Mouse (Mus musculus) kidney, postnatal 0 days (tissue): ENCODE measurements around the gene Nudt15. TPM values are rescaled to one million over a fixed set of nuclear protein-coding genes. Genes with fewer than 3 reads are reported as not detected.
A peak's percentile ranks its signal among the peaks of the same experiment; 100 is the strongest.
"Not testable (repeated sequence)": the region's sequence is repeated elsewhere in the genome, so short reads cannot be mapped to it uniquely, and the experiment has no call there.

Experiments used
- ATAC-seq: fragments of 200-750 bp; cut with Nextera tagmentation; replicated peaks from 2 replicates; pipeline ENCODE4 v1.8.0; 2017; ENCODE audit warnings: low read depth, moderate number of reproducible peaks, moderate TSS enrichment, moderate library complexity; ENCODE audit not compliant: low FRiP score
- DNase-seq: peaks from one replicate; pipeline ENCODE4 v3.0.0-alpha.2; 2016; ENCODE audit warnings: low spot score
- H3K27ac ChIP-seq: fragments of 300-500 bp; sonication (generic); 2 replicates; pipeline ENCODE4 v1.5.1; 2014; ENCODE audit warnings: mild to moderate bottlenecking
- H3K27me3 ChIP-seq: fragments of 300-500 bp; sonication (generic); 2 replicates; pipeline ENCODE4 v1.6.1; 2014; ENCODE audit warnings: low read length, mixed read lengths; ENCODE audit not compliant: insufficient read depth
- H3K36me3 ChIP-seq: fragments of 300-500 bp; sonication (generic); 2 replicates; pipeline ENCODE4 v1.6.1; 2014; ENCODE audit warnings: low read length, mixed read lengths; ENCODE audit not compliant: insufficient read depth
- H3K4me1 ChIP-seq: fragments of 300-500 bp; sonication (generic); replicated peaks from 2 replicates; pipeline ENCODE4 v1.6.1; 2014; ENCODE audit warnings: antibody characterized with exemption, low read length, mixed read lengths; ENCODE audit not compliant: insufficient read depth
- H3K4me2 ChIP-seq: fragments of 300-500 bp; sonication (generic); 2 replicates; pipeline ENCODE4 v1.6.1; 2014; ENCODE audit warnings: mild to moderate bottlenecking, low read length, moderate library complexity, mixed read lengths
- H3K4me3 ChIP-seq: fragments of 300-500 bp; sonication (generic); replicated peaks from 2 replicates; pipeline ENCODE4 v1.5.1; 2014; ENCODE audit warnings: low read depth, low read length
- H3K9ac ChIP-seq: fragments of 300-500 bp; sonication (generic); 2 replicates; pipeline ENCODE4 v1.6.1; 2014; ENCODE audit warnings: low read depth, low read length
- H3K9me3 ChIP-seq: fragments of 300-500 bp; sonication (generic); replicated peaks from 2 replicates; pipeline ENCODE4 v1.6.1; 2016; ENCODE audit warnings: low read length, inconsistent platforms, mixed read lengths
- CTCF ChIP-seq: IDR thresholded peaks from 2 replicates; pipeline ENCODE4 v1.5.1; 2016; ENCODE audit warnings: antibody characterized with exemption, low read depth, mild to moderate bottlenecking, moderate library complexity
- WGBS: fragments of 180-500 bp; shearing (Covaris S2); extraction: QIAGEN DNeasy Blood & Tissue Kit; methylation state at CpG from one replicate; pipeline ENCODE4 v1.1.7; 2014; 5-methylcytosine and 5-hydroxymethylcytosine counted together
- polyA plus RNA-seq: library from polyadenylated mRNA; unstranded; fragments of >200 nt; fragmentation: Nextera tagmentation; extraction: Ambion mirVana; gene quantifications from 2 replicates; pipeline ENCODE4 v1.2.1, GENCODE M21; 2015

Gene Nudt15
- 7.9 and 8.9 TPM in 2 replicates for polyA plus RNA-seq

DNA sequence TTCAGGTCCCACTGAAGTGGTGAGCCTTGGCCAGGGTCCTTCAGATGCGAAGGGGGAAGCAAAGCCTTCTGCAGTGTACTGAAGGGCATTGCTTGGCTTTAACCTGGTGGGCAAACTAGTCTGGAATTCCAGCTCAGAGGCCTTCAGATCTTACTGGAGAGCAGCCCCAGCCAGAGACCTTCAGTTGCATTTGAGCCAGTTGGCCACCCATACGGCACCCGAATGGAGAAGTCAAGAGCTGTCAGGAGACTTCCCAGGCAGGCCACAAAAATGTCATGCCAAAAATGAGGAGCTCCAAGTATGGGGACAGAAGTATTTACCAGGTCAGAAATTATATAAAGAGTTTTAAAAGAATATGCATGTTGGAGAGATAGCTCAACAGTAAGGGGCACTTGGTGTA lies at the start of gene Nudt15:
Gene Nudt15, minus strand, starts transcription at position 192 of the 400 bp plus-strand sequence.
- TF ChIP-seq CTCF: no peak

DNA sequence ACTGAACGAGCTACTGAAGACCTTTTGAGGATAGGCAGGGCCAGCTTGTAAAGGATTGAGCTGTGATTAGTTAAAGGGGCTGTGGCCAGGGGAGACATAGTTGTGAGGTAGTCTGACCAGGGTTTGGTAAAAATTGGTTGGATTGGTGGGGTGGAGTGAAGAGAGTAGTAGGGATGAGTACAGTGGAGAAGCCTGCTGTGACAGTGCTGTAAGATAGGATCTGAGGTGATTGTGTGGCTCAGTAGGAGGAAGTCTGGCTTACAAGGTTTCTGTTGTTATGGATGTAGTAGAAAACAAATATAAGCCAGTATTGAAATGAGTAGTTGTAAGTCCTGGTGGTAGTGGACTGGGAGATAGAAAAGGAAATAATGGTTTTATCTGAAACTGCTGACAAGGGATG lies 44.1 kb upstream of the Nudt15 start:
- no peak overlapping the region for H3K27ac ChIP-seq
- no peak for TF ChIP-seq CTCF
- no peak overlapping the region for H3K4me2 ChIP-seq
- WGBS: 84% methylated on average over 1 of the region's 1 CpGs
- H3K36me3 ChIP-seq: peaks cover 22% of the 10 kb centered on the region
- no peaks in the 10 kb centered on the region for H3K4me1 ChIP-seq
- no peak overlapping the region for H3K4me3 ChIP-seq
- no peaks in the 10 kb centered on the region for H3K27me3 ChIP-seq
- ATAC-seq: no peak
- H3K9ac ChIP-seq: no peak overlapping the region
- H3K9me3 ChIP-seq: no peaks in the 10 kb centered on the region
- DNase-seq: no peak

More for the DNA sequence above, at the start of gene Nudt15:
- ATAC-seq: no peak
- 90% methylated on average over 3 of the region's 3 CpGs for WGBS
- Histone ChIP-seq H3K4me1 (no peaks in the 10 kb centered on the region), H3K27me3 (no peaks in the 10 kb centered on the region), H3K9me3 (no peaks in the 10 kb centered on the region), H3K9ac (no peak within 1 kb of the TSS), H3K4me2 (no peak within 1 kb of the TSS), H3K36me3 (no peaks in the 10 kb centered on the region), H3K4me3 (no peak within 1 kb of the TSS), H3K27ac (no peak within 1 kb of the TSS)
- DNase-seq: no peak

DNA sequence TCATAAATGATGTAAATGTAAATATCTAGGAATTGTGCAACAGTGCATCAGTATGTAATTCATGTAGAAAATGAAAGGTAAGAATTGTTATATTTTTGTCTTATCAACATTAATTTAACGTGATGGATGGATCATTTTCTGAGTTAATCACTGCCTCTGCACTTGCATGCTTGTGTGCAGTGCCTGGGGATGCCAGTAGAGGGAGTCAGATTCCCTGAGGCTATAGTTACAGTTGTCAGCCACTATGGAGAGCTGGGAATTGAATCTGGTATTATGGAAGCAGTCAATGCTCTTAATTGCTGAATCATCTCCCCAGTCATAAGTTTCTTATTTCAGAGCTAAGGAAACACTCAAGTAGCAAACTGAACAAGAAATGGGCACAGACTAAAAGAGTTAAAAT lies 40.0 kb upstream of the Nudt15 start:
- H3K4me1 ChIP-seq: no peaks in the 10 kb centered on the region
- peak; percentile 42; the same call in 1 of the 2 replicates for TF ChIP-seq CTCF
- H3K9me3 ChIP-seq: no peaks in the 10 kb centered on the region
- 88% methylated on average over 1 of the region's 1 CpGs for WGBS
- ATAC-seq: no peak
- no peak overlapping the region for H3K27ac ChIP-seq
- no peak overlapping the region for H3K9ac ChIP-seq
- no peak overlapping the region for H3K4me2 ChIP-seq
- H3K4me3 ChIP-seq: no peak overlapping the region
- no peaks in the 10 kb centered on the region for H3K27me3 ChIP-seq
- H3K36me3 ChIP-seq: peaks cover 12% of the 10 kb centered on the region
- no peak for DNase-seq

DNA sequence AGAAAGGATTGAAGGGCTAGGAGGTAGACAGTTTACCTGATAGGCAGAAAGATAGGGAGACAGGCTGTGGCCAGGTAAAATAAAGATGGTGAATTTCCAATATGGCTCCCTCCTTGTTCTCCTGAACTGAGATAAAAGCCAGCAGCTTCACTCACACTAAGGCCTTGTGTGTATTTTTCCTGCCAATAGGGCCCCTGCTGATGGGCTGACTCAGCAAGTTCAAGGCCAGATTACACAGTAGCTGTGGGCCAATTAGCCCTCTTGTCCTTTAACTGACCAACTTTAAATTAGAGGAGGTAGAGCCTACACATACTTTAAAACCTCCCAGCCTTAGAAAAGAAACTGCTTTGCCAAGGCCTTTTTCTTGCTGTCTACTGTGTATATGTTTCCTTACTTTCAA lies 28.3 kb upstream of the Nudt15 start:
- Histone ChIP-seq H3K27me3 (no peaks in the 10 kb centered on the region), H3K36me3 (0 out of 2 replicates have a peak, but pooled peaks cover 12% of the 10 kb centered on the region), H3K4me2 (no peak overlapping the region), H3K4me3 (no peak overlapping the region), H3K9me3 (no peaks in the 10 kb centered on the region), H3K4me1 (no peaks in the 10 kb centered on the region), H3K27ac (no peak overlapping the region), H3K9ac (no peak overlapping the region)
- TF ChIP-seq CTCF: no peak
- no peak for ATAC-seq
- DNase-seq: no peak

DNA sequence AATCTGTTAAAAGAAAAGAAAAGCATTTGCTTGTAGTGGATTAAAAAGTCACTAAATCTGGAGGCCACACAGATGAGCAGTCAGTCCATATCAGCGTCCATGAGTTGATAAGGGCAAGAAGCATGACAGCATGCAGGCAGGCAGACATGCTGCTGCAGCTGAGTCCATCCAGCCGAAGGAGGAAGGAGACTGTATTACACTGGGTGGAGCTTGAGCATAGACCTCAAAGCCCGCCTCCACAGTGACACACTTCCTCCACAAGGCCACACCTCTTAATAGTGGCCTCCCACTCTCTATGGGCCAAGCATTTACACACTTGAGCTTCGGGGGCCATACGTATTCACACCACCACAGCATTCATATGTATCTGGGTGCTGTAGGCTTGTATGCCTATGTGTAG lies 26.0 kb upstream of the Nudt15 start:
- Histone ChIP-seq H3K27me3 (no peaks in the 10 kb centered on the region), H3K4me3 (no peak overlapping the region), H3K36me3 (peaks cover 11% of the 10 kb centered on the region; the same call in 1 of the 2 replicates), H3K9me3 (no peaks in the 10 kb centered on the region), H3K9ac (no peak overlapping the region), H3K4me2 (no peak overlapping the region), H3K4me1 (no peaks in the 10 kb centered on the region), H3K27ac (no peak overlapping the region)
- no peak for ATAC-seq
- TF ChIP-seq CTCF: no peak
- 91% methylated on average over 5 of the region's 5 CpGs for WGBS
- no peak for DNase-seq

DNA sequence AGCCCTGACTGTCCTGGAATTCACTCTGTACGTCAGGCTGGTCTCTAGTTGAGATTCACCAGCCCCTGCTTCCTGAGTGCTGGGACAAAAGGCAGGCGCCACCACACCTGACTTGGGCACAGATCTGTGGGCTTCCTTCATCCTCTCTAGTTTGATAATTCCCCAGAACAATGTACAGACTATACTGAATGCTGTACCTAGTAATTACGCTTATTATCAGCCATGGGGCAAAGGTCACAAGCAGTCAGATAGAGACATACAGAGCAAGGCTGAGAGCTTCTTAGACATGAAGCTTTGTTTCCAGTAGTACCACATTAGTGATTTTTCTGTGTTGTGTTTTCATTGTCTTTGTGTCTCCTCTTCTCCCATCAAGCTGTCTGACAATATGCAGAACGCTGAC lies 23.1 kb upstream of the Nudt15 start:
- H3K4me3 ChIP-seq: no peak overlapping the region
- ATAC-seq: no peak
- peaks cover 9% of the 10 kb centered on the region; the same call in 1 of the 2 replicates for H3K36me3 ChIP-seq
- H3K9ac ChIP-seq: no peak overlapping the region
- H3K9me3 ChIP-seq: no peaks in the 10 kb centered on the region
- no peaks in the 10 kb centered on the region for H3K4me1 ChIP-seq
- H3K27me3 ChIP-seq: no peaks in the 10 kb centered on the region
- no peak for DNase-seq
- 93% methylated on average over 4 of the region's 4 CpGs for WGBS
- no peak overlapping the region for H3K4me2 ChIP-seq
- H3K27ac ChIP-seq: no peak overlapping the region
- TF ChIP-seq CTCF: no peak

DNA sequence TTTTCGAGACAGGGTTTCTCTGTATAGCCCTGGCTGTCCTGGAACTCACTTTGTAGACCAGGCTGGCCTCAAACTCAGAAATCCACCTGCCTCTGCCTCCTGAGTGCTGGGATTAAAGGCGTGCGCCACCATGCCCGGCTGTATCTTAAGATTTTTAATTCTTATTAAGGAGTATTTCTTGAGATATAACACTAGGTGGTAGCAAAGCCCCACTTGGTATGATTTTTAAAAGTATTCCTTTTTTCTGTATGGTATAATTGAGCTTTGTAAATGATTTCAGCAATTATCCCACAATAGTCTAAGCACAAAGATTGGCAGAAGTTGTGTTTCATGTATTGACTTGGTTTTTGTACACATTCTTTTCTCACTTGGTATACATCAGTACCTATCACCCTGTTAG lies 21.8 kb upstream of the Nudt15 start:
- not testable (repeated sequence) for H3K27ac ChIP-seq, H3K4me3 ChIP-seq, H3K4me2 ChIP-seq, H3K4me1 ChIP-seq, ATAC-seq, H3K9me3 ChIP-seq, H3K9ac ChIP-seq, H3K27me3 ChIP-seq, H3K36me3 ChIP-seq
- 83% methylated on average over 4 of the region's 4 CpGs for WGBS
- DNase-seq: peak; percentile 23
- peak; percentile 45 for TF ChIP-seq CTCF
